Mouse (Mus musculus) neural tube, embryonic 10.5 days (tissue): ENCODE measurements around the gene Kcnk18.

Source experiments
- DNase-seq: peaks from one replicate; pipeline ENCODE4 v3.0.0-alpha.2; 2017; ENCODE audit warnings: low spot score; ENCODE audit errors: extremely low spot score

Kcnk18 gene

GRCm38 (mm10) chr19:59280841-59281240 is 61.8 kb downstream of the Kcnk18 start:
- no peak for DNase-seq

- DNase-seq = no peak
These were observed 63.0 kb downstream of the Kcnk18 start for GRCm38 (mm10) chr19:59282001-59282400.
